Comparison of ENCODE assay signal across 22 mouse cellular contexts in genomic region chr3:130884393-130884792, GRCm38 (mm10).
DNase-seq lines count a peak whose midpoint lies in the region; ATAC-seq and TF ChIP-seq lines count a peak whose summit lies in the region.
"Had no signal": no experiment of that assay in that cellular context is flagged by ENCODE, and none has a peak within 500 bp of the region (broad histone marks: within the 10 kb centered on the region; RNA-seq: fewer than 3 reads in every experiment).

No protein-coding gene starts in this region.

- DNase-seq in adrenal gland, postnatal 14 days: peak; percentile 33
- no peak for DNase-seq in adrenal gland, postnatal 36 days
- peak; percentile 56 for DNase-seq in lung, embryonic 14.5 days
- DNase-seq in lung, postnatal 36 days: no peak
- DNase-seq in lung, postnatal 0 days (ENCODE audit: low spot score): peak; percentile 16
- DNase-seq in lung, postnatal 14 days: no peak
- no peak for DNase-seq in cerebellum, adult 8-10 months
- DNase-seq: adrenal gland, adult 8-10 months; B cell, adult 2 months; cerebellum, adult 18-20 months; cerebellum, adult 9-11 months; cerebellum, postnatal 25 days; gastrocnemius, postnatal 25 days had no signal

- H3K27me3 ChIP-seq in lung, embryonic 14.5 days (ENCODE audit: insufficient read depth, low read length): no peaks in the 10 kb centered on the region; the same call in 1 of the 2 replicates
- H3K27me3 ChIP-seq in lung, postnatal 0 days (replicated peaks; ENCODE audit: insufficient read depth, low read length): no peaks in the 10 kb centered on the region
- H3K27me3 ChIP-seq: CH12.LX; embryonic facial prominence, embryonic 12.5 days; embryonic facial prominence, embryonic 15.5 days; hindbrain, embryonic 12.5 days; hindbrain, embryonic 15.5 days; Patski had no signal

- no peaks in the 10 kb centered on the region for H3K36me3 ChIP-seq in lung, embryonic 14.5 days (ENCODE audit: insufficient read depth)
- no peaks in the 10 kb centered on the region for H3K36me3 ChIP-seq in lung, postnatal 0 days (ENCODE audit: insufficient read depth, low read length)
- H3K36me3 ChIP-seq: embryonic facial prominence, embryonic 12.5 days; embryonic facial prominence, embryonic 15.5 days; G1E; hindbrain, embryonic 12.5 days; hindbrain, embryonic 15.5 days had no signal

- WGBS in lung, embryonic 14.5 days: 57% methylated on average over 9 of the region's 9 CpGs
- 59% methylated on average over 9 of the region's 9 CpGs for WGBS in lung, postnatal 0 days

- TF ChIP-seq CTCF in lung, embryonic 14.5 days (IDR thresholded peaks at IDR 0.05; ENCODE audit: low read depth): no peak
- no peak for TF ChIP-seq CTCF in lung, postnatal 0 days (IDR thresholded peaks at IDR 0.05)

- no peak overlapping the region for H3K4me3 ChIP-seq in lung, embryonic 14.5 days (ENCODE audit: low read depth, low read length)
- H3K4me3 ChIP-seq in lung, postnatal 0 days (ENCODE audit: low read depth, low read length): no peak overlapping the region
- H3K4me3 ChIP-seq: embryonic facial prominence, embryonic 12.5 days; embryonic facial prominence, embryonic 15.5 days; hindbrain, embryonic 12.5 days; hindbrain, embryonic 15.5 days had no signal

- ATAC-seq in lung, embryonic 14.5 days (ENCODE audit: insufficient read depth): peak; percentile 25; the same call in 1 of the 2 replicates
- no peak for ATAC-seq in lung, postnatal 0 days
- ATAC-seq: forebrain, embryonic 14.5 days; Patski had no signal

- H3K4me1 ChIP-seq in lung, embryonic 14.5 days (ENCODE audit: insufficient read depth): peaks cover 5% of the 10 kb centered on the region
- H3K4me1 ChIP-seq in lung, postnatal 0 days (ENCODE audit: insufficient read depth, low read depth, low read length): no peaks in the 10 kb centered on the region
- H3K4me1 ChIP-seq: hindbrain, embryonic 12.5 days; hindbrain, embryonic 15.5 days had no signal

- TF ChIP-seq EP300 in lung, postnatal 0 days (IDR thresholded peaks at IDR 0.05): no peak

- H3K4me2 ChIP-seq in lung, embryonic 14.5 days: no peak overlapping the region
- no peak overlapping the region for H3K4me2 ChIP-seq in lung, postnatal 0 days (replicated peaks; ENCODE audit: low read depth, low read length)
- H3K4me2 ChIP-seq: embryonic facial prominence, embryonic 12.5 days; embryonic facial prominence, embryonic 15.5 days; heart, embryonic 11.5 days; hindbrain, embryonic 12.5 days; hindbrain, embryonic 15.5 days had no signal

- peak overlapping the region; percentile 76 for H3K27ac ChIP-seq in lung, embryonic 14.5 days (ENCODE audit: low read depth)
- no peak overlapping the region for H3K27ac ChIP-seq in lung, postnatal 0 days (ENCODE audit: low read length)
- H3K27ac ChIP-seq: embryonic facial prominence, embryonic 12.5 days; embryonic facial prominence, embryonic 15.5 days; hindbrain, embryonic 12.5 days; hindbrain, embryonic 15.5 days had no signal

- H3K9me3 ChIP-seq in lung, embryonic 14.5 days (ENCODE audit: low read depth, low read length): peaks cover 5% of the 10 kb centered on the region; the same call in 1 of the 2 replicates
- H3K9me3 ChIP-seq in lung, postnatal 0 days (ENCODE audit: low read length): no peaks in the 10 kb centered on the region
- H3K9me3 ChIP-seq: embryonic facial prominence, embryonic 12.5 days; hindbrain, embryonic 15.5 days had no signal

- H3K9ac ChIP-seq in lung, embryonic 14.5 days: no peak overlapping the region
- no peak overlapping the region for H3K9ac ChIP-seq in lung, postnatal 0 days (replicated peaks; ENCODE audit: low read depth)
- H3K9ac ChIP-seq: embryonic facial prominence, embryonic 12.5 days; embryonic facial prominence, embryonic 15.5 days; hindbrain, embryonic 12.5 days; hindbrain, embryonic 15.5 days had no signal

Comparison
In these comparisons a context has a peak if more than half of its experiments do, and no peak if none do; other contexts are left out.
1. DNase-seq: peak in adrenal gland, postnatal 14 days (single experiment), lung, embryonic 14.5 days (single experiment) and lung, postnatal 0 days (single experiment); none in adrenal gland, postnatal 36 days (0 of 2), lung, postnatal 36 days (single experiment), lung, postnatal 14 days (single experiment) and cerebellum, adult 8-10 months (single experiment).